Mouse (Mus musculus) spleen, adult 2 months (tissue): ENCODE results near the gene Ptprn2.

Source experiments
- CTCF ChIP-seq: fragments of 200-500 bp; IDR thresholded peaks from 2 replicates; pipeline ENCODE4 v1.5.1; 2011; ENCODE audit warnings: mild to moderate bottlenecking, inconsistent platforms; ENCODE audit not compliant: insufficient read depth, insufficient read length, insufficient replicate concordance; ENCODE audit errors: extremely low read depth
- POLR2A ChIP-seq: fragments of 200-500 bp; IDR thresholded peaks from 2 replicates; pipeline ENCODE4 v1.6.1; 2011; ENCODE audit warnings: low read depth, low read length, inconsistent platforms

DNA sequence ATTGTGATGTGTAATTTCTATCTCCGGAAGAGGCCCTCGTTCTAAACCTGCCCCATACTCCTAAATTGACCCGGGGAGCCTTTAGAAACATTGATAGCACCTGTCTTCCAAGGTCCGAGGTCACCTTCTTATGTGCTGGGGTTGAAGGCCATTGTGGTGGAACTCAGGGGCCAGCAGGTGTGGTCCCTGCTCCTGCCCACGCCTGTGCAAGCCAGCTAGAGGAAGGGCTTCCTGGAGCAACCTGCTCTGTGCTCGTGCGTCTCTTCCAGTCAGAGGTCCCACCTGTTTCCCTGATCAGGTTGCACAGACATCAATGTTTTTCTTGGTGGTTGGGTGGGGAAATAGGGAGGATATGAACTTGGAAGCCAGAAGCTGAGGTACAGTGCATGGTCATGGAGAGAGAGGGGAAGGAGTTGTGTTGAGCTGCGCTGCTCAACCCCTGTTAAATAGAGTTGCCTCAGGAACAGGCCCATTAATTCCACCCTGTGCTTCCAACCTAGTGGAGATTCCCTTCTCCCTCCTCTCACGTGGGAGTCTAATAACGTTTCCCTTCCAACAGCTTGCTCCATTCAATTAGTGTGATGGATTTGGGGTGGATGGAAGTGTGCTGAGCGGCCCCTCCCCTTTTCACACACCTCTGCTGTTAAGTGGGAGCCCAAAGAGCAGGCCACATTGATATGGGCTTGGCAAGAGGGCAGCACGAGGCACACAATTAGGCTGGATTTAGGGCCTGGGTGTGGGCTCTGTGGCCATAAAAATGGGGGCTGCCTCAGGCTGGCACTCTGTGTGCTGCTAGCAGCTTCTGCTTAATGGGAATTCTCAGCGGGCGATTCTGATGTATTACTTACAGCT lies 156.0 kb downstream of the Ptprn2 start:
- no peak for TF ChIP-seq POLR2A
- no peak for TF ChIP-seq CTCF
